Mouse (Mus musculus): ENCODE measurements around the gene Mylpf.
"Not testable (repeated sequence)": the region's sequence is repeated elsewhere in the genome, so short reads cannot be mapped to it uniquely, and the experiment has no call there.

Mylpf gene

GRCm38 (mm10) chr7:127208553-127209438 is at the start of gene Mylpf:
Mylpf (plus strand) TSS chr7:127208890.
- peak; percentile 99 for DNase-seq (ENCODE audit: low read depth, low spot score)

DNA sequence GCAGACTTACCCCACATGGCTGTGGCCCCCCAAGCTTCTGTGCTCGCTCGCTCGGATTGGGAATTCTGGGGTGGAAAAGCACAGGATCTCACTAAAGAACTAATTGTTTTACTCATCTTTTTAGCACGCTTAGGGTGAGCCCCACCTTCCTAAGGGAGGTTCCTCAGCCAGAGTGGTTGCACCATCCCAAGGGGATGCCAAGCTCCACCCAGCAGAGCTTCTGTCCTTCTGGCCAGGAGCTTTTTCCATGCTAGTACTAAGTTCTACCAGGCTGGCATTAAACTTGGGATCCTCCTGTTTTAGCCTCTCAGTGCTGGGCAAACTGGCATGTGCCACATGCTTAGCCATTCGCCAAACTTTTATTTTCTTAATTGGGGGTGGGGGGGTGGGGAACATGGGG is 46.1 kb upstream of the Mylpf start:
- no peak for DNase-seq (ENCODE audit: low read depth, low spot score)

DNA sequence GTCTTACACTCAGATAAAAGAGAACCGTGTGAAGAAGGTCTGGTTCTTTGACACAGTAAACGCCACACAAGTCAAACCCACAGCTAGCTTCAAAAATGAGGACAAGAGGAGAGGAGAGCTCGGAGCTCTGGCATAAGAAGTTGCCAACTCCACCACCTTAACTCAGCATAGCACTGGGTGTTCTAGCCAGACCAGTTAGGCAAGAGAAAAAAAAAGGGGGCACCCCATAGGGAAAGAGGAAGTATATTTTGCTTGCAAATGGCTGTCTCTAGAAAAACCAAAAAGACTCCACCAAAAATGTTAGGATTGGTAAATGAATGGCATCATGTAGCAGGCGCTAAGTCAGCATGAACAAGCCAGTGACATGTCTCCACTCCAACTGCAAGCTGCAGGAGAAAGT is 44.7 kb upstream of the Mylpf start:
- DNase-seq (ENCODE audit: low read depth, low spot score): no peak

GRCm38 (mm10) chr7:127165607-127166493 is 42.8 kb upstream of the Mylpf start:
- no peak for DNase-seq (ENCODE audit: low read depth, low spot score)

- DNase-seq (ENCODE audit: low read depth, low spot score): no peak
Observed at GRCm38 (mm10) chr7:127166501-127166900, 42.2 kb upstream of the Mylpf start.

DNA sequence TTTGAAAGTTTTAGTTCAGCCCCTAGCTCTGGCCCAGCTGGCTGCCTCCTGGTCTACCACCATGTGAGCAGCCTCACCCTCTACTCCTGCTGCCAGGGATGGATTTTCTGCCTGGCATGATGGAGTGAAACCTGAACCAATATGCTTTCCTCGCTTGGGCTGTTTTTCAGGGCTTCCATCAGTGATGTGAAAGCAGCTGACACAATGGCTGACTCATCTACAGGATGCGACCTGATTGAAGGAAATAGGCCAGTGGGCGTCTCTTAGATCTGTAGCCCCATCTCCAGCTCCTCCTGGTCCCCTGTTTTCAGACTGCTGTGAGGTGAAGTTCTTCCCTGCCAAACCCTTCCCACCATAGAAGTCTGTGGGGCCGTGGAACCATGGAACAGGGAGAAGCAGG is 31.8 kb upstream of the Mylpf start:
- DNase-seq (ENCODE audit: low read depth, low spot score): peak; percentile 58

GRCm38 (mm10) chr7:127180783-127181182 is 27.9 kb upstream of the Mylpf start:
- peak; percentile 9 for DNase-seq (ENCODE audit: low read depth, low spot score)

DNA sequence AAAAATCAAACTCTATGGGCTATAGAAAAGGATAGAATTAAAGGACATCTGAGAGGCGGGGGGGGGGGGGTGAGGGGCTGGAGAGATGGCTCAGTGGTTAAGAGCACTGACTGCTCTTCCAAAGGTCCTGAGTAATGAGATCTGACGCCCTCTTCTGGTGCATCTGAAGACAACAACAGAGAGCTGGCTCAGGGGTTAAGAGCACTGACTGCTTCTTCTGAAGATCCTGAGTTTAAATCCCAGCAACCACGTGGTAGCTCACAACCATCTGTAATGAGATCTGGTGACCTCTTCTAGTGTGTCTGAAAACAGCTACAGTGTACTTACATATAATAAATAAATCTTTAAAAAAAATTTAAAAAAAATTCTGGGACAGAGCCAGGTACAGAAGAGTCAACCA is 27.0 kb upstream of the Mylpf start:
- DNase-seq (ENCODE audit: low read depth, low spot score): not testable (repeated sequence)

- DNase-seq (ENCODE audit: low read depth, low spot score): no peak
Observed at GRCm38 (mm10) chr7:127183345-127183744, 25.3 kb upstream of the Mylpf start.

DNA sequence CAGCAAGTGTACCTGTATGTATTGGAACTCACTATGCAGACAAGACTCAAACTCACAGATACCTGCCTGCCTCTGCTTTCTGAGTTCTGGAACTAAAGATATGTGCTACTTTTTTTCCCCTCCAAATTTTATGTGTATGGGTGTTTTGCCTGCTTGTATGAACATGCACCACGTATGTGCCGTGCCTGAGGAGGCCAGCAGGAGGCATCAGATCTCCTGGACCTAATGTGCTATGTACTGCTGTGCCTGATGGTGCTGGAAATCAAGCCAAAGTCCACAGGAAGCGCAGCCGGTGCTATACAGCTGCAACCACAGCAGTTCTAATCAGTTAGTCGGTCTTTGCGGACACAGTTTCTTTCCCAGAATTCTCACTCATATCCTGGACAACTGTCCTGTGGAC is 24.9 kb upstream of the Mylpf start:
- peak; percentile 42 for DNase-seq (ENCODE audit: low read depth, low spot score)

- no peak for DNase-seq (ENCODE audit: low read depth, low spot score)
Observed at GRCm38 (mm10) chr7:127184720-127185119, 24.0 kb upstream of the Mylpf start.

- peak; percentile 67 for DNase-seq (ENCODE audit: low read depth, low spot score)
Observed at GRCm38 (mm10) chr7:127185601-127186000, 23.1 kb upstream of the Mylpf start.

DNA sequence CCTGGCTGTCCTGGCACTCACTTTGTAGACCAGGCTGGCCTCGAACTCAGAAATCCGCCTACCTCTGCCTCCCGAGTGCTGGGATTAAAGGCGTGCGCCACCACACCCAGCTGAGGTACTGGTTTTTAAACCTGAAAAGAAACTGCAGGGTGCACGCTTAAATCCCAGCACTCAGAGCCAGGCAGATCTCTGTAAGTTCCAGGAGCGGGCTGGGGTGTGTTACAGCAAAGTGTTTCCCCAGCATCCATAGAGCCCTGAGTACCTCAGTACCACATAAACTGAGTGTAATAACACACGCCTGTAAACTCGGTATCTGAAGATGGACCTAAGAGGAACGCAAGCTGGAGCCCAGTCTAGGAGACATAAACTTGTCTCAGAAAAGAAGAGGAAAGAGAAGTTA is 21.3 kb upstream of the Mylpf start:
- no peak for DNase-seq (ENCODE audit: low read depth, low spot score)

DNA sequence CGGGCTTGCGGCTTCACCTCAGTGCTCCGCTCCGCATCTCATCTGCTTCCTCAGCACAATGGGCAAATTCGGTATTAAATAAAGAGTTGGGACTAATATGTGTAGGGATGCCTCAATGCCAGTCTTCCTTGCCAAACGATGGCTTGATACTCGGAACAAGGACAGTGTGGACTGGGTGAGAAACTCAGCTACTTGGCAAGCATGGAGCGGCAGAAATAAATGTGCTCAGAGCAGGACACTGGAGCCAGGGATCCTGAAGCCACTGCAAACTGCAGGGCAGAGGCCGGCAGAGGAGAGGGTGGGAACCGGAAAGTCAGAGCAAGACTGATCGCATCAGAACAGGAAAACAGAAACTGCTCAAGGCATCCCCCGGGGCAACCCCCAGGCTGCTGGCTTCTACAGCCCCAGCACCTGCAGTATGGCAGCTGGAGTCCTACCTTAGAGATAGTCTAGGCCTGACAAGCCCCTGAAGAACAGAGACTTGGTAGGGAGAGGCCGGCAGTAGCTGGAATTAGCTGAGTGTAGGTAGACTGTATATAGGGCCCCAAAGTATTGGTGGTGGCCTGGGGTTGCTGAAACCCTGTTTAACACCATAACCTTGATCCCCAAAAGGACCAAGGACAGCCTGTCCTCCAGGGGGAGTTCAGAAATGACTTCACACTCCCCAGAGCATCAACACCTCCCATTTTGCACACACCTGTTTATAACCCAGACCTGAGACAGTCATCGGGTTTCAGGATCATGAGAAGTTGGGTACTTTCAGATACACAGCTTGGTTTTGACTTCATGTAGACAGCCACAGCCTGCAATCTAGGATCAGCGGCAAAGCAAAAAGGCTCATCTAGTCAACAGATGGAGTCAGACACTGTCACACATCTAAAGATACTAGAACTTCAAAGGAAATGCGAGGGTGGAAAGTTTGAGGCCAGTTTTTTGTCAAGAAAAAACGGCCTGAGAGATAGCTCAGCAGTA is 20.1 kb upstream of the Mylpf start:
- no peak for DNase-seq (ENCODE audit: low read depth, low spot score)

DNA sequence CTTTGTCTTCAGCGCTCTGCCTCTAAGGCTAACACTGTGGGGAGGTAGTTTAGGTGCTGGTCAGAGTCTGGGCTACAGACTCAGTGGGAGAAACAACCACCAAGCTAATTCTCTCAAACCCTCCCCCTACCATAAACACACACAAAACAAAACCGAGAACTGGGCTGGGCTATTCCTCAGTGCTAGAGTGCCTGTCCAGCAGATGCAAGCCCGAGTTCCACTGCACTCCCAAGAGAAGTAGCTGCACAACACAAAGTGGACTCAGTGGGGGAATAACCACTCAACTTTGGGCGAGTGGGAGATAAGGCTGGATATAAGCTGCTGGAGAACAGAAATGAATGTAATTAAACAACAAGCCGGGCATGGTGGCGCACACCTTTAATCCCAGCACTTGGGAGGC is 18.0 kb upstream of the Mylpf start:
- no peak for DNase-seq (ENCODE audit: low read depth, low spot score)

GRCm38 (mm10) chr7:127192989-127193388 is 15.7 kb upstream of the Mylpf start:
- no peak for DNase-seq (ENCODE audit: low read depth, low spot score)

- DNase-seq (ENCODE audit: low read depth, low spot score): no peak
Observed at GRCm38 (mm10) chr7:127194011-127194632, 14.6 kb upstream of the Mylpf start.

DNA sequence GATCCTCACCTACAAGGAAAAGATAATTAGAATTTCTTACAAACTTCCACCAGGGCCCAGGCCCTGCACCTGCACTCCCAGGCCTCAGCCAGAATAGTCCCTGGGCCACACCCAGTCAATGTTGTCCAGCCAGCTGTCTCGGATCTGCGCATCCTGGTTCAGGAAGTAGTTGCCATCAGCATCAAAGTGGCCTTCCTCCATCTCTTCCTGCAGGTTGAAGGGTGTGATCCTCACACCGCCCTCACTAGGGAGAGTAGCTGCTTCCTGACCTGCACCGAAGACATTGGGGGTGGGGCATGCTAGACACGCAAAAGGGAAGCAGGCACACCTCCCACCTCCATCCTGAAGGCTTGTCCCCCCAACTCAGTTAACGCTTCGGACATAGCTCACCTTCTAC is 14.1 kb upstream of the Mylpf start:
- DNase-seq (ENCODE audit: low read depth, low spot score): no peak

DNA sequence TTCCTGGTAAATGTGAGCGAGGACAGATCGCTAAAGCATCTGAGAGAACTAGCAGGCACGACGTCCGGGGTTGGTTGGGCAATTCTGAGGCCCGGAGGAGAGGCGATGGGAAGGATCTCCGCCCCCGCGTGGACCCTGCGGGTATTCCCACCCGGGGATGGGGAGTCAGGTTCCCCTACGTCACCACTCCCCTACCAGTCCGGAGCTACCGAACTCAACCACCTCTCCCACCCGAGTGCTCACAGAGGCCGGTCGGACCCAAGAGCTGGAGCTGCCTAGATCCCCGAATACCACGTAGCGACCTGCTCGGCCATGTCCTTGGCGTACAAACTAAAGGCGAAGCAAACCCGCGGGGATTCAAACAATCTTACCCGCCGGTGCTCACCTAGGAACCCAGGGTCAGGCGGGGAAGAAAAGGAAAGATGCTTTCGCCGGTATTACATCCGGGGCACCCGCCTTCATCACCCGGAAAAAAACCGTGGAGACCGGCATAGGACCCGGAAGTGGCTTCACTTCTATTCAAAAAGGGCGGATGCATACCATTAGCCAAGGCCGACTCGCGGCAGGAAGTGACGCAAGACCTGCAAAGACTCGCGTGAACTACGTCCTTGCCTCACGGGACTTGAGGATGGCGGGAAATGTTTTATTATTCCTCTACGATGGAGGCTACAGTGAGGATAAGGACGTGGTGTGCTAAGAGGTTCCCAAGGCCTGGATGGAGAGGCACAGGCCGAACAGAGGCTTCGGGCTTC is 13.0 kb upstream of the Mylpf start, which contains the start of gene Cd2bp2:
Cd2bp2 (minus strand) TSS at position 507 of the 752 bp plus-strand sequence.
- DNase-seq (ENCODE audit: low read depth, low spot score): peak; percentile 98

DNA sequence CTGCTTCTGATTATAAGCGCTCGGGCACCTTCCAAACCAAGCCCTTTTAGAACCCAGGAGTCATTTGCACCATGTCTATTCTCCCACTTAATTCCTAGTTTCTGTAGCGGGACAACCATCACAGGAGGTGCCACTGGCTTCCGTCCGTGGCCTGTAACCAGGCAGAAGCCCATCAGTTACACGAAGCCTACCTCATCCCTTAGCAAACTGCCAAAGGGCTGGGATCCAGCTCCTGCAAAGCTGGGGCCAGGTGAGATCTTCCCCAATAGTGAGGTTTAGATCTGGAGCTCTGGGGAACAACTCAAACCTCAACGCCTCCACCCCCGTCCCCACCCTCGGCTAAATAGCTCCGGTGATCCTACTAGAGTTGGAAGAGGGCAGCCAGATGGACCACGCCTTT is 12.2 kb upstream of the Mylpf start:
- DNase-seq (ENCODE audit: low read depth, low spot score): peak; percentile 11

Measured in 3T3-L1 (cell line).